Mouse (Mus musculus) c-Kit-positive CD71-negative TER-119-negative erythroid progenitor cells, embryonic 14.5 days (primary cell): ENCODE measurements around the gene Hspa12b.
A peak's percentile ranks its signal among the peaks of the same experiment; 100 is the strongest.
"Not testable (repeated sequence)": the region's sequence is repeated elsewhere in the genome, so short reads cannot be mapped to it uniquely, and the experiment has no call there.

ENCODE experiments used
- DNase-seq: peaks from one replicate; pipeline ENCODE4 v3.0.0-alpha.2; 2013; ENCODE audit warnings: low read depth

The Hspa12b gene

GRCm38 (mm10) chr2:131127161-131127730 is at the start of gene Hspa12b:
Gene Hspa12b (plus strand): TSS chr2:131127280.
- DNase-seq = no peak

GRCm38 (mm10) chr2:131080507-131080906 is 46.6 kb upstream of the Hspa12b start:
- no peak for DNase-seq

GRCm38 (mm10) chr2:131084206-131084605 is 42.9 kb upstream of the Hspa12b start:
- DNase-seq = no peak

- no peak for DNase-seq
Measured at GRCm38 (mm10) chr2:131086667-131087390, 40.3 kb upstream of the Hspa12b start, which contains the start of gene Siglec1. Gene Siglec1 (minus strand): TSS chr2:131086765.

GRCm38 (mm10) chr2:131088581-131088980 is 38.5 kb upstream of the Hspa12b start:
- DNase-seq = no peak

GRCm38 (mm10) chr2:131089634-131090033 is 37.4 kb upstream of the Hspa12b start:
- DNase-seq = no peak

- no peak for DNase-seq
Measured at GRCm38 (mm10) chr2:131090852-131091251, 36.2 kb upstream of the Hspa12b start.

GRCm38 (mm10) chr2:131093577-131093976 is 33.5 kb upstream of the Hspa12b start:
- no peak for DNase-seq

- DNase-seq = peak; percentile 63
Measured at GRCm38 (mm10) chr2:131094823-131095222, 32.3 kb upstream of the Hspa12b start.

GRCm38 (mm10) chr2:131096101-131096795 is 30.8 kb upstream of the Hspa12b start:
- DNase-seq = peak; percentile 49

GRCm38 (mm10) chr2:131097087-131097486 is 30.0 kb upstream of the Hspa12b start:
- no peak for DNase-seq

GRCm38 (mm10) chr2:131101530-131101929 is 25.6 kb upstream of the Hspa12b start:
- DNase-seq = no peak

- DNase-seq = no peak
Measured at GRCm38 (mm10) chr2:131104021-131104420, 23.1 kb upstream of the Hspa12b start.

GRCm38 (mm10) chr2:131105061-131105460 is 22.0 kb upstream of the Hspa12b start:
- not testable (repeated sequence) for DNase-seq

- no peak for DNase-seq
Measured at GRCm38 (mm10) chr2:131105989-131106388, 21.1 kb upstream of the Hspa12b start.

GRCm38 (mm10) chr2:131118968-131119574 is 8.0 kb upstream of the Hspa12b start:
- DNase-seq = no peak

- DNase-seq = no peak
Measured at GRCm38 (mm10) chr2:131124166-131124565, 2.9 kb upstream of the Hspa12b start.

GRCm38 (mm10) chr2:131125157-131125963 is 1.7 kb upstream of the Hspa12b start:
- no peak for DNase-seq

GRCm38 (mm10) chr2:131125964-131126815 is 890 bp upstream of the Hspa12b start:
- no peak for DNase-seq

GRCm38 (mm10) chr2:131128211-131128610 is 1.1 kb downstream of the Hspa12b start:
- DNase-seq = no peak
